Comparison of ENCODE assay signal across 9 mouse cellular contexts in the genomic region with DNA sequence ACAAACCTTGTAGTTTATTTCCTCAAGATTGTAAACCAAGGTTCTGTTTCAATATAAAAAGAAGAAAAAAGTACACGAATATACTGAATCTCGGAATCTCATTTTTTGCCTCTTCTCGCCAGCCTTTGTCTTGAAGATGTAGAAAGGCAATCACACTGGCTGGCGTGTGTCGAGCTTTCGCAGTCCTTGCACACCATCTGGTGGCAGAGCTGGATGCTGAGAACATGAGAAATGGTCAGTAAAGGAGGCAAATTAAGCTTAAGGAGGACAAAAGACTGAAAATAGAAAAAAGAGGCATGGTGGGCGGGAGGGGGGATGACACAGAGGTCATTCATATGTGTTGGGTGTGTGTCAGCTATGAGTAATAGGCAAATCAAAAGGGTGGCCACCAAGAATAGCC. TPM values are rescaled to one million over a fixed set of nuclear protein-coding genes. Genes with fewer than 3 reads are reported as not detected.
DNase-seq lines count a peak whose midpoint lies in the region; ATAC-seq and TF ChIP-seq lines count a peak whose summit lies in the region.
"Had no signal": no experiment of that assay in that cellular context is flagged by ENCODE, and none has a peak within 500 bp of the region (broad histone marks: within the 10 kb centered on the region; RNA-seq: fewer than 3 reads in every experiment).

No protein-coding gene starts in this region.

- no peak for DNase-seq in spleen, adult 2 months (ENCODE audit: low read depth in 1 of 2, low spot score in 2 of 2)
- no peak for DNase-seq in spleen, postnatal 14 days (ENCODE audit: low spot score in 2 of 2)
- peak; percentile 59 for DNase-seq in cerebellum, adult 9-11 months
- DNase-seq in frontal cortex, postnatal 14 days (ENCODE audit: low spot score in 2 of 2) = peak; percentile 40 to 64
- DNase-seq in kidney, postnatal 10 days = peak; percentile 74
- DNase-seq in lung, embryonic 14.5 days = peak; percentile 78
- DNase-seq in retina, postnatal 7 days (ENCODE audit: low read depth, low spot score) = peak; percentile 43

- no peak overlapping the region for H3K4me2 ChIP-seq in lung, embryonic 14.5 days

- peaks cover 13% of the 10 kb centered on the region for H3K4me1 ChIP-seq in spleen, adult 2 months (ENCODE audit: control insufficient read depth, insufficient read depth, insufficient read length)
- no peaks in the 10 kb centered on the region for H3K4me1 ChIP-seq in lung, embryonic 14.5 days (ENCODE audit: insufficient read depth)

- no peaks in the 10 kb centered on the region; the same call in 1 of the 2 replicates for H3K36me3 ChIP-seq in spleen, adult 2 months (ENCODE audit: control insufficient read depth, insufficient read depth, low read length)
- H3K36me3 ChIP-seq in lung, embryonic 14.5 days (ENCODE audit: insufficient read depth) = no peaks in the 10 kb centered on the region

- H3K9ac ChIP-seq in lung, embryonic 14.5 days = no peak overlapping the region

- no peak overlapping the region for H3K27ac ChIP-seq in spleen, adult 2 months (ENCODE audit: insufficient read depth, low read length)
- no peak overlapping the region for H3K27ac ChIP-seq in lung, embryonic 14.5 days (ENCODE audit: low read depth)
- H3K27ac ChIP-seq: macrophage had no signal

- no peak for ATAC-seq in lung, embryonic 14.5 days (ENCODE audit: insufficient read depth)
- no peak for ATAC-seq in erythroblast, adult 5-6 weeks (replicated peaks; ENCODE audit: low FRiP score, poor library complexity, severe bottlenecking)

- no peak overlapping the region for H3K4me3 ChIP-seq in spleen, adult 2 months (ENCODE audit: extremely low read depth, insufficient read depth, insufficient read length)
- H3K4me3 ChIP-seq in lung, embryonic 14.5 days (ENCODE audit: low read depth, low read length) = no peak overlapping the region

- TF ChIP-seq CTCF in spleen, adult 2 months (IDR thresholded peaks at IDR 0.05; ENCODE audit: extremely low read depth, insufficient read depth, insufficient read length, insufficient replicate concordance) = peak; percentile 30; the same call in 1 of the 2 replicates
- peak; percentile 66 for TF ChIP-seq CTCF in lung, embryonic 14.5 days (IDR thresholded peaks at IDR 0.05; ENCODE audit: low read depth)

- WGBS in spleen, adult 2 months = 90% methylated on average over 7 of the region's 7 CpGs
- WGBS in lung, embryonic 14.5 days = 69% methylated on average over 7 of the region's 7 CpGs

- H3K9me3 ChIP-seq in lung, embryonic 14.5 days (ENCODE audit: low read depth, low read length) = no peaks in the 10 kb centered on the region

- no peak for TF ChIP-seq POLR2A in spleen, adult 2 months (IDR thresholded peaks at IDR 0.05; ENCODE audit: low read depth, low read length)

- no peaks in the 10 kb centered on the region for H3K27me3 ChIP-seq in spleen, adult 2 months (ENCODE audit: control insufficient read depth, insufficient read depth, low read length)
- H3K27me3 ChIP-seq in lung, embryonic 14.5 days (ENCODE audit: insufficient read depth, low read length) = no peaks in the 10 kb centered on the region

RNA-seq across cellular contexts. Expression of a gene that starts 31.6 kb away (rescaled TPM):
- polyA plus RNA-seq in spleen, adult 2 months (2012; rRNA removed) = 65.9 and 138 TPM in 2 replicates
- polyA plus RNA-seq in lung, embryonic 14.5 days (2014; fragmentation: Nextera tagmentation; extraction: Ambion mirVana) = 0.51 and 0.84 TPM in 2 replicates
- total RNA-seq in erythroblast, adult 5-6 weeks (2015; ENCODE audit: low replicate concordance) = 0.58 and 3.1 TPM in 2 replicates
- 2.8 and 4.2 TPM in 2 replicates for total RNA-seq in erythroblast, adult 5-6 weeks (2017; ENCODE audit: low replicate concordance)

Comparison
In these comparisons a context has a peak if more than half of its experiments do, and no peak if none do; other contexts are left out.
1. DNase-seq: peak in cerebellum, adult 9-11 months (single experiment), frontal cortex, postnatal 14 days (2 of 2), kidney, postnatal 10 days (single experiment), lung, embryonic 14.5 days (single experiment) and retina, postnatal 7 days (single experiment); none in spleen, adult 2 months (0 of 2) and spleen, postnatal 14 days (0 of 2).
2. RNA of a gene that starts 31.6 kb away (polyA plus RNA-seq): 65.9 to 138 TPM in spleen, adult 2 months; 0.51 to 0.84 TPM in lung, embryonic 14.5 days; every median in the first group is over 10 times any median in the second.